Mouse (Mus musculus) hindbrain, postnatal 0 days (tissue): ENCODE measurements around the gene Pafah2. TPM values are rescaled to one million over a fixed set of nuclear protein-coding genes. Genes with fewer than 3 reads are reported as not detected.

Experiments used
- ATAC-seq: fragments of 200-750 bp; cut with Nextera tagmentation; 2 replicates; pipeline ENCODE4 v1.8.0; 2017; ENCODE audit warnings: mild to moderate bottlenecking, moderate TSS enrichment, moderate library complexity
- DNase-seq: peaks from one replicate; pipeline ENCODE4 v3.0.0-alpha.2; 2015; ENCODE audit warnings: low spot score
- H3K27ac ChIP-seq: fragments of 300-500 bp; sonication (generic); 2 replicates; pipeline ENCODE4 v1.5.1; 2014; ENCODE audit warnings: mild to moderate bottlenecking
- H3K27me3 ChIP-seq: fragments of 300-500 bp; sonication (generic); 2 replicates; pipeline ENCODE4 v1.6.1; 2014; ENCODE audit warnings: low read length, mixed read lengths; ENCODE audit not compliant: insufficient read depth
- H3K36me3 ChIP-seq: fragments of 300-500 bp; sonication (generic); 2 replicates; pipeline ENCODE4 v1.6.1; 2014; ENCODE audit warnings: low read length, mixed read lengths; ENCODE audit not compliant: insufficient read depth
- H3K4me1 ChIP-seq: fragments of 300-500 bp; sonication (generic); 2 replicates; pipeline ENCODE4 v1.6.1; 2014; ENCODE audit warnings: antibody characterized with exemption, low read length, mixed read lengths; ENCODE audit not compliant: insufficient read depth
- H3K4me2 ChIP-seq: fragments of 300-500 bp; sonication (generic); 2 replicates; pipeline ENCODE4 v1.6.1; 2014; ENCODE audit warnings: low read depth, mild to moderate bottlenecking, low read length, moderate library complexity, mixed read lengths
- H3K4me3 ChIP-seq: fragments of 300-500 bp; sonication (generic); 2 replicates; pipeline ENCODE4 v1.5.1; 2014; ENCODE audit warnings: low read length
- H3K9ac ChIP-seq: fragments of 300-500 bp; sonication (generic); replicated peaks from 2 replicates; pipeline ENCODE4 v1.6.1; 2014; ENCODE audit warnings: mild to moderate bottlenecking, low read length, moderate library complexity, mixed read lengths
- H3K9me3 ChIP-seq: fragments of 300-500 bp; sonication (generic); 2 replicates; pipeline ENCODE4 v1.6.1; 2016; ENCODE audit warnings: low read length, mixed read lengths
- CTCF ChIP-seq: IDR thresholded peaks from 2 replicates; pipeline ENCODE4 v1.5.1; 2016; ENCODE audit warnings: antibody characterized with exemption, control low read depth, low read depth
- WGBS: fragments of 180-500 bp; shearing (Covaris S2); extraction: QIAGEN DNeasy Blood & Tissue Kit; methylation state at CpG from one replicate; pipeline ENCODE4 v1.1.7; 2014; 5-methylcytosine and 5-hydroxymethylcytosine counted together
- polyA plus RNA-seq: library from polyadenylated mRNA; unstranded; fragments of >200 nt; fragmentation: Nextera tagmentation; extraction: Ambion mirVana; gene quantifications from 2 replicates; pipeline ENCODE4 v1.2.1, GENCODE M21; 2015
- total RNA-seq: library from RNA; depleted of rRNA; stranded (reverse); fragments of >200 nt; gene quantifications from 2 replicates; pipeline ENCODE4 v1.2.3, GENCODE M21; 2014; rRNA removed

The Pafah2 gene
- total RNA-seq (12.1 and 17.9 TPM in 2 replicates), polyA plus RNA-seq (5.3 and 6.7 TPM in 2 replicates)

DNA sequence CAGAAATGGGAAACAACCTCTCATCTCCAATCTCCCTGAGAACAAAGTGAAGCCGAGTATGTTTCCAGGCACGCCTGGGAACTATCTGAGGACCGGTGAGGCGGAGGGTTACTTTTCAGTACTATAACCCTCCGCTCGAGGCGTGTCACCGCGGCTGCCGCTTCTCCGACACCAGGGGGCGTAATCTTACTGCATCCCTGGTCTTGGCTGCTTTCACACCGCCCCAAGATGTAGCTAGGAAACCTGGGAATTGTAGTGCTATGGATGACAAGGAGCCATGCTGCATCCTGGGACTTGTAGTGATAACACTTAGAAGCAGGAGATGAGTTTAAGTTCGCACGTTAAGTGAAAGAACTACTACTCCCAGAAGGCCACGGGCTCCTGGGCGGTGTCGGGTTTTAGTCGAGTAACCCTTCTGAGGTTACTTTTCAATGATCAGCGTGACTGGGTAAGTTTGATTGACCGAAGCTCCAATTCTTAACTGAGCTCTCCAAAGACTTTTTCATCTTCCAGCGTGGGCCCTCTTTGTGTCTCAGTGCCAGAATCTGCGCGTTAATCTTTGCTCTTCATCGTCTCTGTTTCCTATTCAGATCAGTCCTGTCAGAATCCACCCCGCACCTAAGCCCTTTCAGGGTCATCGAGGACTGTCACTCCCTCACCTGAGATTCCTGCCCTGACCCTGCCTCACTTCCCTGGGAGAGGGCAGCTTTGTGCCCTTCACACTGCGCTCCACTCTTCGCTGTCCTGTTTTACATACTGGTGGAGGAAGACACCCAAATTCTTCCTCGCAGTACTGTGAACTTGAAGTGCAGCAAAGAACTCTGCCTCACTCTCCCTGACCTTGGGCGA is at the start of gene Pafah2:
Gene Pafah2 (plus strand): TSS at position 344 of the 849 bp plus-strand sequence.
- H3K9ac ChIP-seq = peak within 1 kb of the TSS; percentile 46; the same call in 1 of the 2 replicates
- peak within 1 kb of the TSS; percentile 78 for H3K27ac ChIP-seq
- DNase-seq (peak; percentile 99), ATAC-seq (peak; percentile 97)
- WGBS = under 1% methylated on average over 31 of the region's 31 CpGs
- H3K4me3 ChIP-seq = peak within 1 kb of the TSS; percentile 48
- no peaks in the 10 kb centered on the region for H3K36me3 ChIP-seq
- peak within 1 kb of the TSS; percentile 87 for H3K4me2 ChIP-seq
- no peaks in the 10 kb centered on the region; the same call in 1 of the 2 replicates for H3K4me1 ChIP-seq
- no peaks in the 10 kb centered on the region for H3K9me3 ChIP-seq
- H3K27me3 ChIP-seq = no peaks in the 10 kb centered on the region
- peak; percentile 99 for TF ChIP-seq CTCF

DNA sequence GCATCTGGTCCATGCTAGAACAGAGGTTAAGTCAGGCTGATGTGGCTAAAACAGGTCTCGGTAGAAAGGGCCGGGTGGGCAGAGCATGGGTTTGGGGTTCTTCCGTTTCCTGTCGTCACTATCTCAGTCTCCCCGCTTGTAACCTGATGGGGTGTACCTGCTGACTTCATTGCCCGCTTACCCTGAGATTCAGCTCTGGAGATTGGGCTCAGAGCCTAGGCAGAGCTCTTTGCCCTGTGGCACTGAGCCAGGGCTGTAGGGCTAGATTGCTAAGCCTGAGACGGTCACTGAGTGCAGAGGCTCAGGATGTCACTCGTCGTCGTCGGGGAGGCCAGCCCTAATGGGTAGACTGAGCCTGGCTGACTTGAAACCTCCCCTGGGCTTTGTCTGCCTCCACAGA is 48.0 kb upstream of the Pafah2 start:
- DNase-seq = no peak
- no peaks in the 10 kb centered on the region for H3K36me3 ChIP-seq
- H3K4me3 ChIP-seq = no peak overlapping the region
- no peak for ATAC-seq
- H3K27ac ChIP-seq = no peak overlapping the region
- H3K9ac ChIP-seq = no peak overlapping the region
- 61% methylated on average over 11 of the region's 11 CpGs for WGBS
- H3K4me2 ChIP-seq = no peak overlapping the region
- H3K4me1 ChIP-seq = peaks cover 3% of the 10 kb centered on the region; the same call in 1 of the 2 replicates
- H3K9me3 ChIP-seq = no peaks in the 10 kb centered on the region
- TF ChIP-seq CTCF = no peak
- H3K27me3 ChIP-seq = peaks cover 19% of the 10 kb centered on the region; the same call in 1 of the 2 replicates

DNA sequence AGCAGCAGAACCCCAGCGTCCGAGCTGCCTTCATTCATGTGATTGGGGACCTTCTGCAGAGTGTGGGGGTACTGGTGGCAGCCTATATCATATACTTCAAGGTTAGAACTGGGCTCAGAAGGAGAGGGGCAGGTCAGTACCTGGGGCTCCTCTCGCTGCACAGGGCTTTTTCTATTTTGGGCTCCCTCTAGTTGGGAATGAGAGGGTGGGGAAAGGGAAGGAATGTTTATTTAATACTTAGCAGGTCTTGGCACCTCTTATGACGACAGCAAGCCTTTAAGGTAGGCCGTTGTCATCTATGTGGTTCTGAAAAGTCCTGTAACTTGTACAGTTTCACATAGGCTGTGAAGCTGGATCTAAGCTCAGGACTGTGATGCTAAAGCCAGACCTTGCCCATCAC is 47.6 kb upstream of the Pafah2 start:
- Histone ChIP-seq H3K27me3 (peaks cover 14% of the 10 kb centered on the region; the same call in 1 of the 2 replicates), H3K36me3 (no peaks in the 10 kb centered on the region), H3K9me3 (no peaks in the 10 kb centered on the region), H3K4me2 (no peak overlapping the region), H3K4me3 (no peak overlapping the region), H3K4me1 (no peaks in the 10 kb centered on the region), H3K27ac (no peak overlapping the region), H3K9ac (no peak overlapping the region)
- WGBS = 80% methylated on average over 5 of the region's 5 CpGs
- no peak for TF ChIP-seq CTCF
- ATAC-seq (no peak), DNase-seq (no peak)

GRCm38 (mm10) chr4:134349829-134350228 is 46.3 kb upstream of the Pafah2 start:
- DNase-seq (no peak), ATAC-seq (no peak)
- H3K4me1 ChIP-seq = no peaks in the 10 kb centered on the region
- no peak overlapping the region for H3K9ac ChIP-seq
- H3K9me3 ChIP-seq = no peaks in the 10 kb centered on the region
- no peak for TF ChIP-seq CTCF
- no peak overlapping the region for H3K4me3 ChIP-seq
- H3K36me3 ChIP-seq = no peaks in the 10 kb centered on the region
- 0 out of 2 replicates have a peak, but pooled peaks cover 8% of the 10 kb centered on the region for H3K27me3 ChIP-seq
- no peak overlapping the region for H3K27ac ChIP-seq
- 89% methylated on average over 7 of the region's 7 CpGs for WGBS
- H3K4me2 ChIP-seq = no peak overlapping the region

GRCm38 (mm10) chr4:134350641-134351040 is 45.5 kb upstream of the Pafah2 start:
- Histone ChIP-seq H3K9ac (no peak overlapping the region), H3K4me3 (no peak overlapping the region), H3K36me3 (no peaks in the 10 kb centered on the region), H3K4me2 (no peak overlapping the region), H3K4me1 (no peaks in the 10 kb centered on the region), H3K9me3 (no peaks in the 10 kb centered on the region), H3K27me3 (0 out of 2 replicates have a peak, but pooled peaks cover 6% of the 10 kb centered on the region), H3K27ac (no peak overlapping the region)
- ATAC-seq = no peak
- DNase-seq = no peak
- 94% methylated on average over 6 of the region's 6 CpGs for WGBS
- TF ChIP-seq CTCF = no peak

DNA sequence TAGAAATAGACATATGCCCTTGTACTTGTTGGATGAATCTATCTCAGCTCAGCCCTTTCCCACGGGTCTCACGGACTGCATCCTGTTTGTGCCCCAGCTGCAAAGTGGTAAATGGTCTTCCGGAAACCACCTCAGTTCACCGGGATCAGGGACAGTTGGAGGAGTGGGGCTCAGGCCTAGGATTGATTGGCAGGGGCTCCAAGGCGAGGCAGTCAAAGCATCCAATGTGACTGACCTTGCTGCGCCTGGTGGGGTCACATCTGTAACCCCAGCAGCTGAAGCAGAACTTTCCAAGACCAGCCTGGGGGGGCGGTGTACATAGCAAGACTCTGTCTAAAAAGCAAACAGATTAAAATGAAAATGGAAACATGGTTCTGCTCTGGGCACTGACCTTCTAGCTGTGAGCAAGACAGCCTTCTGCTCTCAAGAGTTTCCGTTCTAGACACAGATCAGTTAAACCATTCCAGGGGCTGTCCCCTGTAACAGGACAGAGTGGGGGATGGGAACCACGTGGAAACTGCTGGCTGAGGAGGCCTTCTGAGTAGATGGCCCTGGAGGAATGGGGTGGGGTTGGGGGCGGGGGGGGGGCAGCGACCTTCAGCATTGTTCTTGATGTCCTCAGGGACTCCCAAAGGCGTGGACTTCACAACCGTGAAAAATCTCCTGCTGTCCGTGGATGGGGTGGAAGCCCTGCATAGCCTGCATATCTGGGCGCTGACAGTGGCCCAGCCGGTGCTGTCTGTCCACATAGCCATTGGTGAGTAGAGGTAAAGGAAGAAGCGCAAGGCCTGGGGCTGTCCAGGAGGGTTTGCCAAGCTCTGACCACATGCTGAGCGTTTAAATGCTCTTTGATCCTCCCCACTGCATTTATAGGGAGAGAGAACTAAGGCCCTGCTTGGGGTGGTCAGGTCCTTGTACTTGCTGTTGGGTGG is 44.5 kb upstream of the Pafah2 start:
- Histone ChIP-seq H3K4me1 (no peaks in the 10 kb centered on the region), H3K9ac (no peak overlapping the region), H3K4me3 (no peak overlapping the region), H3K4me2 (no peak overlapping the region), H3K9me3 (no peaks in the 10 kb centered on the region), H3K27me3 (0 out of 2 replicates have a peak, but pooled peaks cover 6% of the 10 kb centered on the region), H3K36me3 (no peaks in the 10 kb centered on the region), H3K27ac (no peak overlapping the region)
- DNase-seq (no peak), ATAC-seq (no peak)
- no peak for TF ChIP-seq CTCF
- 45% methylated on average over 18 of the region's 18 CpGs for WGBS
